Mouse (Mus musculus): ENCODE data around the gene Akr1d1. TPM values are rescaled to one million over a fixed set of nuclear protein-coding genes. Genes with fewer than 3 reads are reported as not detected.

Gene Akr1d1
- polyA plus RNA-seq, 1 experiment from 2014 or later = not detected

DNA sequence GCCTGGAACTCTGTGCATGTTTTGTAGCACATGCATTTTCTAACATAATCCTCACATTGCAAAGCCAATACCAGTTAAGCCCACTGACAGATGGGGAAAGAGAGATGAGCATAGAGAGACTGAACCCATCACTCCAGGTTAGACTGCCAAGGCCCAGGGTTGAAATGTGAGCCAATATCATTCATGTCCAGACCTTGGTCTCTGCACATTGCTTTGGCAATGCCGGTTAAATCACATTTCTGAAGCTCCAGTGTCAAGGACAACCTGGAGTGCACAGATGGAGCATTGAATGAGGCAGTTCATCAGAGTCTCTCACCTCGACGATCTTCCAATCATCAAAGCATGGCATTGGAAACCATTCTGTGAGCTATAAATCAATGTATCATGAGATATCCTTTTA lies 2.1 kb downstream of the Akr1d1 start:
- Histone ChIP-seq H3K4me3 (no peak overlapping the region), H3K4me2 (replicated peaks) (no peak overlapping the region), H3K36me3 (no peaks in the 10 kb centered on the region), H3K27ac (no peak overlapping the region), H3K9me3 (no peaks in the 10 kb centered on the region), H3K27me3 (no peaks in the 10 kb centered on the region), H3K9ac (no peak overlapping the region), H3K4me1 (no peaks in the 10 kb centered on the region)
- no peak for ATAC-seq (ENCODE audit: low FRiP score, low read depth)
- WGBS = 94% methylated on average over 3 of the region's 3 CpGs

GRCm38 (mm10) chr6:37536831-37537230 lies 6.9 kb downstream of the Akr1d1 start:
- Histone ChIP-seq H3K9ac (no peak overlapping the region), H3K4me2 (replicated peaks) (no peak overlapping the region), H3K4me1 (no peaks in the 10 kb centered on the region), H3K36me3 (no peaks in the 10 kb centered on the region), H3K9me3 (no peaks in the 10 kb centered on the region), H3K27ac (no peak overlapping the region), H3K27me3 (no peaks in the 10 kb centered on the region), H3K4me3 (no peak overlapping the region)
- 92% methylated on average over 3 of the region's 3 CpGs for WGBS
- no peak for ATAC-seq (ENCODE audit: low FRiP score, low read depth)

- Histone ChIP-seq H3K9ac (no peak overlapping the region), H3K36me3 (no peaks in the 10 kb centered on the region), H3K9me3 (no peaks in the 10 kb centered on the region), H3K27ac (no peak overlapping the region), H3K27me3 (no peaks in the 10 kb centered on the region), H3K4me3 (no peak overlapping the region), H3K4me1 (no peaks in the 10 kb centered on the region), H3K4me2 (replicated peaks) (no peak overlapping the region)
- WGBS = 91% methylated on average over 3 of the region's 3 CpGs
- no peak for ATAC-seq (ENCODE audit: low FRiP score, low read depth)
Measured at GRCm38 (mm10) chr6:37537801-37538200, 7.8 kb downstream of the Akr1d1 start.

DNA sequence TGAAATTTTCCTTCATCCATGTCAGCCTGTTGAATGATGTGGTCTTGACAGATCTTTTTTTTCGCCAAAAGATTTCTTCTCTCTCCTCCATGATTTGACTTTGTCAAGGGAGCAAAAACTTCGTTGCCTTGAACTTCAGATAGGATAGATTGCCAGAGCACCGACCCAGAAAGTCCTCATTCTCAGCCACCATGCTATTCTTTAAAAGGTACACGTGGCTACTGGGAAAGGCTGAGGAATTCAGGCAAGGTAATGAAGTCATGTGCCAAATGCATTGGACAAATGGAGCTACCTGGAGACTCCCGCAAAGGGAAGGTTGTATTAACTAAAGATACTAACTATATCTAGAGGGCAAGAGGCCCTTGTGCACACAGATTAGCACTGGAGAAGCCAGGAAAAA lies 8.8 kb downstream of the Akr1d1 start:
- Histone ChIP-seq H3K27ac (no peak overlapping the region), H3K36me3 (no peaks in the 10 kb centered on the region), H3K4me3 (no peak overlapping the region), H3K27me3 (no peaks in the 10 kb centered on the region), H3K9ac (no peak overlapping the region), H3K9me3 (no peaks in the 10 kb centered on the region), H3K4me2 (replicated peaks) (no peak overlapping the region), H3K4me1 (no peaks in the 10 kb centered on the region)
- 87% methylated on average over 5 of the region's 5 CpGs for WGBS
- no peak for ATAC-seq (ENCODE audit: low FRiP score, low read depth)

GRCm38 (mm10) chr6:37539403-37539802 lies 9.4 kb downstream of the Akr1d1 start:
- no peaks in the 10 kb centered on the region for H3K27me3 ChIP-seq
- no peak overlapping the region for H3K4me3 ChIP-seq
- no peak for ATAC-seq (ENCODE audit: low FRiP score, low read depth)
- H3K9me3 ChIP-seq = no peaks in the 10 kb centered on the region
- H3K36me3 ChIP-seq = no peaks in the 10 kb centered on the region
- no peak overlapping the region for H3K9ac ChIP-seq
- H3K27ac ChIP-seq = no peak overlapping the region; the same call in 1 of the 2 replicates
- 72% methylated on average over 9 of the region's 9 CpGs for WGBS
- H3K4me1 ChIP-seq = no peaks in the 10 kb centered on the region
- no peak overlapping the region for H3K4me2 ChIP-seq (replicated peaks)

- ATAC-seq (ENCODE audit: low FRiP score, low read depth) = no peak
- no peaks in the 10 kb centered on the region for H3K27me3 ChIP-seq
- WGBS = 33% methylated on average over 3 of the region's 3 CpGs
- H3K4me1 ChIP-seq = no peaks in the 10 kb centered on the region
- no peak overlapping the region; the same call in 1 of the 2 replicates for H3K27ac ChIP-seq
- no peak overlapping the region for H3K9ac ChIP-seq
- no peaks in the 10 kb centered on the region for H3K9me3 ChIP-seq
- H3K36me3 ChIP-seq = no peaks in the 10 kb centered on the region
- H3K4me3 ChIP-seq = no peak overlapping the region
- H3K4me2 ChIP-seq (replicated peaks) = no peak overlapping the region
Measured at GRCm38 (mm10) chr6:37540113-37540512, 10.1 kb downstream of the Akr1d1 start.

GRCm38 (mm10) chr6:37541171-37541570 lies 11.2 kb downstream of the Akr1d1 start:
- H3K36me3 ChIP-seq = no peaks in the 10 kb centered on the region
- no peaks in the 10 kb centered on the region for H3K27me3 ChIP-seq
- H3K9ac ChIP-seq = no peak overlapping the region
- H3K4me3 ChIP-seq = no peak overlapping the region
- no peak overlapping the region for H3K4me2 ChIP-seq (replicated peaks)
- WGBS = 67% methylated on average over 3 of the region's 3 CpGs
- H3K27ac ChIP-seq = no peak overlapping the region
- H3K4me1 ChIP-seq = no peaks in the 10 kb centered on the region
- ATAC-seq (ENCODE audit: low FRiP score, low read depth) = no peak
- H3K9me3 ChIP-seq = no peaks in the 10 kb centered on the region

DNA sequence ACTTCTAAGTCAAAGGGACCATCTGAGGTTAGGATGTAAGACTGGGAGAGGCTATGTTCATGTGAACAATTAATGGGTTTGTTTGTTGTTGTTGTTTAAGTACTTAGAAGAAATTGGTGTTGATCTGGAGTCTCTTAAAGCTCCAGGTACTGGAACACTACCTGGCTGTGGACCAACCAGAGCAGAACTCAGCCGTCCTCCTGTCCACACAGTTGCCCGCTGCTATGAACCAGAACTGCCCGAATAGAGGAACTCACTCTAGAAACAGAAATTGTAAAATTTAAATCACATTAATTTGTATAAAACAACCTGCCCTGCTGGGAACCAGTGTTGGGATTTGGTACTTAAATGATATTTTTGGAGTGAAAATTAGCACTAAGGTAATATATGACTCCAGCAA lies 12.2 kb downstream of the Akr1d1 start:
- Histone ChIP-seq H3K4me1 (no peaks in the 10 kb centered on the region), H3K4me2 (replicated peaks) (no peak overlapping the region), H3K27me3 (no peaks in the 10 kb centered on the region), H3K9me3 (no peaks in the 10 kb centered on the region), H3K36me3 (no peaks in the 10 kb centered on the region), H3K9ac (no peak overlapping the region), H3K27ac (no peak overlapping the region), H3K4me3 (no peak overlapping the region)
- WGBS = 88% methylated on average over 3 of the region's 3 CpGs
- no peak for ATAC-seq (ENCODE audit: low FRiP score, low read depth)

DNA sequence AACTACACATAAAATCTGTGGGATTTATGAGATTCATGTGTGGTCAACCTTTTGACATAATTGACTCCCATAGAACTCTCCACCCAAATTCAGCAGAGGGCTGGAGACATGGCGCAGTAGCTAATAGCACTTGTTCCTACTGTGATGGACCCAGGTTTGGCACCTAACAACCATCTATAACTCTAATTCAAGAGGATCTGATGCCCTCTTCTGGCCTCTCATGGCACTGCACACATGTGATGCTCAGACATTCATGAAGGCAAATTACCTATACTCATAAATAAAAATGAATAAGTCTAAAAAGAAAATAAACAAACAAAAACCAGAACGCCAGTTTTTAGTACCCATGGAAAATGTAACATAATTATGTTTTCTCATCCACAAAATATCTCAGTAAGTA lies 22.8 kb downstream of the Akr1d1 start:
- 87% methylated on average over 2 of the region's 2 CpGs for WGBS
- no peaks in the 10 kb centered on the region for H3K36me3 ChIP-seq

GRCm38 (mm10) chr6:37553926-37554325 lies 24.0 kb downstream of the Akr1d1 start:
- ATAC-seq (ENCODE audit: low FRiP score, low read depth) = no peak
- Histone ChIP-seq H3K9me3 (no peaks in the 10 kb centered on the region), H3K27ac (no peak overlapping the region), H3K9ac (no peak overlapping the region), H3K27me3 (no peaks in the 10 kb centered on the region), H3K4me3 (no peak overlapping the region), H3K36me3 (no peaks in the 10 kb centered on the region), H3K4me1 (no peaks in the 10 kb centered on the region), H3K4me2 (replicated peaks) (no peak overlapping the region)
- WGBS = 71% methylated on average over 3 of the region's 3 CpGs

More for the DNA sequence above, 22.8 kb downstream of the Akr1d1 start:
- no peak overlapping the region for H3K9ac ChIP-seq
- no peaks in the 10 kb centered on the region for H3K9me3 ChIP-seq
- no peak overlapping the region for H3K4me2 ChIP-seq (replicated peaks)
- ATAC-seq (ENCODE audit: low FRiP score, low read depth) = no peak
- no peak overlapping the region for H3K27ac ChIP-seq
- H3K27me3 ChIP-seq = no peaks in the 10 kb centered on the region
- no peaks in the 10 kb centered on the region for H3K4me1 ChIP-seq
- H3K4me3 ChIP-seq = no peak overlapping the region

DNA sequence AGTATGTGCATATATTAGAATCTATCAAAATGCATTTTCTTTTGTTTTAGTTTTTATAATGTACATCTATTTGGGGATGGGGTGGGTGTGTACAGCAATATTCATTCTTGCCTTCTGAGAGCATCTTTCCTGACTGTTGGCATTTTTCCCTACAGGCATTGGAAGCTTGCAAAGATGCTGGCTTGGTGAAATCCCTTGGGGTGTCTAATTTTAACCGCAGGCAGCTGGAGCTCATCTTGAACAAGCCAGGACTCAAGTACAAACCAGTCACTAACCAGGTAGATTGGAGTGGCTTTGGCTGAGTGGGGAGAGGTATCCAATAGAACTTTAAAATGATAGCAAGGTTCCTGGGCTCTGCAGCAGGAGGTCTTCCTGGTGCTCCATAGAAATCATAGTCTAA lies 24.4 kb downstream of the Akr1d1 start:
- no peaks in the 10 kb centered on the region for H3K9me3 ChIP-seq
- no peak overlapping the region for H3K27ac ChIP-seq
- H3K4me2 ChIP-seq (replicated peaks) = no peak overlapping the region
- H3K27me3 ChIP-seq = no peaks in the 10 kb centered on the region
- 84% methylated on average over 1 of the region's 1 CpGs for WGBS
- H3K36me3 ChIP-seq = no peaks in the 10 kb centered on the region
- ATAC-seq (ENCODE audit: low FRiP score, low read depth) = no peak
- no peak overlapping the region for H3K4me3 ChIP-seq
- no peak overlapping the region for H3K9ac ChIP-seq
- H3K4me1 ChIP-seq = no peaks in the 10 kb centered on the region

DNA sequence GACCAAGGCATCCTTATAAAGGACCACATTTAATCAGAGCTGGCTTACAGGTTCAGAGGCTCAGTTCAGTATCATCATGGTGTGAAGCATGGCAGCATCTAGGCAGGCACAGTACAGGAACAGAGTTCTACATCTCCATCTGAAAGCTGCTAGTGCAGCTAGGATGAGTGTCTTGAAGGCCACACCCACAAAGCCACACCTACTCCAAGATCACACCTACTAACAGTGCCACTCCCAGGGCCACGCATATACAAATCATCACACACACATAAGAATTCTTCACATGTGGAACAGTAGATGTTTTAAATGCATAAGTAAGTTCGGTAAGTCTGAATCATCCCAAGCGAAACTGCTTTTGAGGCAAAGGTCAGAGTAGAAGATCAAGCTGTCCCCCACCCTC lies 33.9 kb downstream of the Akr1d1 start:
- WGBS = 87% methylated on average over 3 of the region's 3 CpGs
- Histone ChIP-seq H3K9ac (no peak overlapping the region), H3K4me3 (no peak overlapping the region), H3K9me3 (no peaks in the 10 kb centered on the region), H3K36me3 (no peaks in the 10 kb centered on the region), H3K4me1 (no peaks in the 10 kb centered on the region), H3K27me3 (no peaks in the 10 kb centered on the region), H3K4me2 (replicated peaks) (no peak overlapping the region), H3K27ac (no peak overlapping the region)
- no peak for ATAC-seq (ENCODE audit: low FRiP score, low read depth)

- WGBS = 88% methylated on average over 1 of the region's 1 CpGs
- no peak for ATAC-seq (ENCODE audit: low FRiP score, low read depth)
Measured at GRCm38 (mm10) chr6:37567363-37567762, 37.4 kb downstream of the Akr1d1 start.

More at GRCm38 (mm10) chr6:37567363-37567762, 37.4 kb downstream of the Akr1d1 start:
- no peak overlapping the region for H3K9ac ChIP-seq
- no peak overlapping the region for H3K27ac ChIP-seq
- no peak overlapping the region for H3K4me3 ChIP-seq
- no peak overlapping the region for H3K4me2 ChIP-seq (replicated peaks)
- no peaks in the 10 kb centered on the region for H3K27me3 ChIP-seq
- peaks cover 4% of the 10 kb centered on the region; the same call in 1 of the 2 replicates for H3K4me1 ChIP-seq
- no peaks in the 10 kb centered on the region for H3K36me3 ChIP-seq
- no peaks in the 10 kb centered on the region for H3K9me3 ChIP-seq
